Mouse (Mus musculus): ENCODE data around the gene Trpm8.

The Trpm8 gene

DNA sequence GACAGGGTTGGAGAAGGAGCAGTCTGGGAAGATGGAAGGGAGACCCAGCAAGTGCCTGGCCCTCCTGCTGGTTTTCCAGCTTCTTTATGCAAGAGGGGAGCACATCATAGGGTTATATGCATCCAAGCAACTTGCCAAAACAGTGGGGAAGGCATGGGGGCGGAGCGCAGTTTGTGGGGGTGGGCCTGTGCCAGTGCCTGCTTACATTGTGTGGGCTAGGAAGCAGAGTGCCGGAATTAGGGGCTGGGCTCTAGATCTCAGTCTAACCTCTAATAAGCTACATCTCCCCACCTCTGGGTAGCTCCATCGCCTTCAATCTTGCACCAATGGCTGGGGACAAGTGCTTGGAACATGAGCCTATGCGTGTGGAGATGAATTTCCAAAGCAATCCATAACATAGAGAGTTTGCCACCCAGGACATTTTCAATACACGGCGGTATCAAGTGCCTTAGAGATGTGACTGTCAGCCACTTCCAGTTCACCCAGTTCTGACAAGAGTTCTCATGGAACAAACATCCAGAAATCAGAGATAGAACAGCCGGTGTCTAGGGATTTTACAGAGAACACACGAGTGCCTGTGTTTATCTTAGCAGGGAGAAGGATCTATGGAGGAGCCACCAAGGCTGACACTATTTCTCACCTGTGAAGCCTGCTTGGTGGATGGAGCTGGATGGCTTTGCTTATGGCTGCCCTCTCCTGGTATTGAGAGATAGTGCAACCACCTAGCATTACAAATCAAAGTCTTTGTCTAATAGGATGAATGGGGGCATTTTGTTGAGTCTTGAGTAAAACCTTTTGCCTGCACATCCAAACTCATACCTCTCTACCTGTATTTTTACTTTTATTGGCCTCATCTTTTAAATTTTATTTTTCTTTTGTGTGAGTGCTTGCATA lies 23.9 kb downstream of the Trpm8 start:
- peak; percentile 19 for DNase-seq (ENCODE audit: extremely low spot score, low spot score)

DNA sequence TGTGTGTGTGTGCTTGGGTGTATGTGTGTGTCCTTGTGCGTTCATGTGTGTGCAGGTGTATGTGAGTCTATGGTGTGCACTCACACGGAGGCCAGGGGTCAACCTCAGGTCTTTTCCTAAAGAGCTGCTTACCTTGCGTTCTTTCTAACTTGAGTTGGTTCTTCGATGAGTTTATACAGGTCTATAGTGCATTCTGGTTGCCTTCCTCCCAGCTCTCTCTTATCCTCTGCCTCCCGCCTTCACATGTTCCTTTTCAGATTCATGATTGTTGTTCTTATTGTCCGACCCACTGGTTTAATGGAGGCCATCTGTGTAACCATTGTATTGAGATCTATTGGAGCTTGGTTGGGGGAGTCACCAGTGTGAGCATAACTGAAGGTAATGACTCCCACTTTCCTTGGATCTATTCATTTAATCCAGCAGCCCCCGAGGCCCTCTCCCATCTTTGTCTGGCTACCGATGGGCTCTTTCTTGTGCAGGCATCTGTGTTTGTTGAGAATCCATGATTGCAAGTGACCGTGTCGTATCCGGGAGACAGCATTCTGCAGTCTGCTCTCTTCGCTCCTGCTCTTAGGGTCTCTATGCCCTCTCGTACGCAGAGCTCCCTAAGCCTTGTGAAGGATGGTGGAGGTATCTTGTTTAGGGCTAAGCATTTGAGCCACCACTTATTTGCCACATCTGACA lies 24.7 kb downstream of the Trpm8 start:
- peak; percentile 13 for DNase-seq (ENCODE audit: extremely low spot score, low spot score)

DNA sequence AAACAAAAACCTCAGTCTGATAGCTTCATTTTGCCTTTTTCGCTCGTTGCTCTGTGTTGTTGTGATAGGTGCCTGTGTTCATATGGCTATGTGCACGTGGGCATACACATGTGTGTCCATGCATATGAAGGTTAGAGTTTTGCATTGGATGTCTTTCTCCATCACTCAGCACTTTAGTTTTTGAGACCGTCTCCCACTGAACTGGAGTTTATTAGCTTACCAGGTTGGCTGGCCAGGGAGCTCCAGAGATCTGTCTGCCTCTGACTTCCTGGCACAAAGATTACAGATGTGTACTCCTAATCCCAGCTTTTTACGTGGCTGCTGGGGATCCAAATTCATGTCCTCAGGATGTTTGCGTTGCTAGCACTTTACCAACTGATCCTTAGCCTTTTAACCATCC lies 26.3 kb downstream of the Trpm8 start:
- DNase-seq (ENCODE audit: extremely low spot score, low spot score), result peak; percentile 13

DNA sequence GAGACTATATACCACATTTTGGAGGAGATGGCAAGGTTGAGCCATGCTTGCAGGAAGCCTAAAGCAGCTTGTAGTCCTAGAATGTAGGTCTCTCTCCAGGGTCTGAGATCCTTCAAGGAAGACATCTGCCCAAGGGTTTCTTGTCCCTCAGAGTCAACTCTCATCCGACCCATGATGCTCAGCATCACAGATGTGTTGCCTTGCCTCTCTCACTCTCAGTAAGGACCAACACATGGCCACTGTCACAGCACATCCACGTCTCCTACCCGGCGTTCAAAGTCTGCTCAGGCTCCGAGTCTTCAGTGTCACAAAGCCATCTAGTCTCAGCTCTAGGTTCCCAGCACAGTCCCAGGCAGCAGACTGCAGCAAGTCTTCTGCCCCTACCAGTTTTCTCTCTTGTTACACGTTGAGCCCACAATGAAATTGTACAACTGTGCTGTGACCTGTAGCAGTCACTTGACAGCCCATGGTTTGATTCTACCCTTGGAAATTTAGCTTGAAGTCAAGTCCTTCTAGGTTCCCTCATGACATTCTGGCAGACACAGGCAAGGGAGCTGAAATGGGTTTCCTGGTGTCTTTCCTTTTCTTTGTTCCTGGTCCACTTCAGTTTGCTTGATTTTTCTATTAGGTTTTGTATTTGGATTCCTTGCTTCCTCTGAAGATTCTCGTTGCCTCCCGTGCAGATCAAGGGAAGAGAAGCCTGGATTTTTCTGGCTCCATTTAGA lies 27.0 kb downstream of the Trpm8 start:
- DNase-seq (ENCODE audit: extremely low spot score, low spot score), result peak; percentile 15

DNA sequence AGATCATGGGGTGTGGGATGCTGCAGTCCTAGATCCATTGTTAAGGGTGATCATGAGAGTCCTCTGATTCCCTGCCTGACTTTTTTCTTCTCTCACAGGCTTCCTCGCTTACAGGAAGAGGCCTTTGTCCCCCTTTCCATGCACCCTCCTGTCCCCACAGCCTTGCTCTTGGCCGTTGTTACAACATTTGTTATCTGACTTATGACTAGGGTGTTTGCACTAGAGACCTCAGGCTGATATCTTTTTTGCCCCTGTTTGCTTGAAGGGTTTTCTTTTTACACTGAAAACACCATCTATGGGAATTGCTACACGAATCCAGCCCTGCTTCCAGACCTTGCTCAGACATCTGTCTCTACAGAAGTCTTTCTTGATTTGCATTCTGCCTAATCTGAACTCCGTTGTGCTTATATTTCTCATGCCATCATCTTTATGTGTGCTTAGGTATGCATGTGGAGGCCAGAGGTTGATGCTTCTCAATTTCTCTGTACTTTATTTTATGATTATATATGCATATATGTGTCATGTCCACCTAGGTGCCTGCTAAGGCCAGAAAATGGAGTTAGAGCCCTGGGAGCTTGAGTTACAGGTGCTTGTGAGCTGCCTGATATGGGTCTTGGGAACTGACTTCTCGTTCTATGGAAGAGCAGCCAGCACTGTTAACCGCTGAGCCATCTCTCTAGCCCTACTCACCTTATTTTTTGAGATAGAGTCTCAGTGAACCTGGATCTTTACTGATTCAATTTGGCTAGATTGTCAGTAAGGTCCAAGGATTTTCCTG lies 27.7 kb downstream of the Trpm8 start:
- DNase-seq (ENCODE audit: extremely low spot score, low spot score), result peak; percentile 16

DNA sequence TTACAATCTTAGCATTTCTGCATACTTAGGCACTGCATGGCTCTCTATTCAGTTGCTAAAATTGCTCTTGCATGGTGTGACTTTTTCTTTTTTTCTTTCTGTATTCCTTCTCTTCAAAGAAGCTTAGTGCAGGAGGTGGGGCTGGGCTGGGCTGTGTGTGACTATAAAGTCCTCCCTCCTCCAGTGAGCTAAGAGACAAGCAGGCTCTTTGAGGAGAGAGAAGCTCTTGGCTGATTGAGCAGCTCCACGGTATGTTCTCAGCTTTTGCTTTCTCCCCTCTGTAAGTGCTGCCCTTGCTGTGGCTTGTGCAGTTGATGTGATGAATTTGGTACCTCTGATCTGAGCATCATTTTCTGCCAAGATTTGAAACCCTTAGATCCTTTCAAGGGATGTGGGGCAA lies 29.1 kb downstream of the Trpm8 start:
- peak; percentile 15 for DNase-seq (ENCODE audit: extremely low spot score, low spot score)

DNA sequence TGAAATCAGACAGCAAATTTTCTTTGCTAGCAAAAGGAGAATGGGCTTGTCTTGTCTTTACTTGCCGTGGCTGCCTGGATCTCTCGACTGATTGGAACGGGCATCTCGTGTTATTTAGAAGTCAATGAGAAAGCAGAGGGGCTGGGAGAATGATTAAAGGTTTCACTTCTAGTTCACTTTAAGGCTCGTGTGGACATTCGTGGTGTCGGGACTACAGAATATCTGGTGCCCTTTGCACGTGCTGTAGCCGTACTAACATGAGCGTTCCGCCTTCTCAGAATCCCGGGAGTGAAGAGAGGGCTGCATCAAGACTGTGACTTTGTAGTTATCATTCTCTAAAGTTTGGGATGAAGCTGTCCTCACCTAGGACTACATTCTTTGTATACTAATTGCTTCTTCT lies 29.7 kb downstream of the Trpm8 start:
- DNase-seq (ENCODE audit: extremely low spot score, low spot score), result no peak

DNA sequence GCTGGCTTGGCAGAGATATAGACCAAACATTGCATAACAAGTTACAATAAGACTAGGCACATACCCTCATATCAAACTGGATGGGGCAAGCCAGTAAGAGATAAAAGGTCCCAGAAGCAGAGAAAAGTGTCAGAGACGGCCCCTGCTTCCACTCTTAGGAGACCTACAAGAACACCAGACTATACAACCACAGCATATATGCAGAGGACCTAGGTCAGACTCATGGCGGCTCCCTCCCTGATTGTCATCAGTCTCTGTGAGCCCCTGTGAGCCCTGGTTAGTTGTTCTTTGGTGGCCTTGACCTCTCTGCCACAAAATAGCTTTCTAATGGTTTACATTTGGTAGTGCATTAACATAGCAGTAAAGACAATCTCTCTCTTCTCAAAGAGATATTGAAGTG lies 31.6 kb downstream of the Trpm8 start:
- DNase-seq (ENCODE audit: extremely low spot score, low spot score), result no peak

DNA sequence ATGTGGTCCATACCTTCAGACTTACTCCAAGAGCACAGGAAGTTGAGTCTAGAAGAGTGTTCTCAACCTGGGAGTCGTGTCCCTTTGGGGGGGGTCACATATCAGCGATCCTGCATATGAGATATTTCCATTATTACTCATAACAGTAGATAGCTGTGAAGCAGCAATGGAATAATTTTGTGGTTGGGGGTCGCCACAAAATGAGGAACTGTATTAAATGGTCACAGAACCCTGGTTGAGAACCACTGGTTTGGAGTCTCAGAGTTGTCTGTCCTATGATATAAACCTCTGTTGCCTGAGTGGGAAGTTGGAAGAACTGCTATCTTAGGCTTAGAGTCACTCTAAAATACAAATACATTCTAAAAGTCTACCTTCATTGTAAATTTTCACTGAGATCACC lies 32.4 kb downstream of the Trpm8 start:
- no peak for DNase-seq (ENCODE audit: extremely low spot score, low spot score)

DNA sequence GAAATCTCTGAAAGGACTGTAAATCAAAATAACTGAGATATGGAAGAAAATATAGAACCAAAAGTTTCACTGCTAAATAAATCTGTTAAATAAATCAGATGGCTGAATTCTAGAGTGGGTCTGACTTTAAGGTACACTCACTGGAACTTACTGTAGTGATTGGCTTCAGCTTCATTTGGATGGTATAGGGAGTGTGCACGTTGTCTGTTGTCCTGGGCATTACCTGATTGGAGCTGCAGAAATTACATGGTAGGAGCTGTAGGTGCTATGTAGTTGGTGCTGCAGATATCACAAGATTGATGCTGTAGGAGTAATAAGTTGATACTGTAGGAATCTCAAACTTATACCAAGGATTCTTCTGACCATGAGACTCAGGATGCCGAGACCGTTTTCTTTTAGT lies 32.9 kb downstream of the Trpm8 start:
- no peak for DNase-seq (ENCODE audit: extremely low spot score, low spot score)

DNA sequence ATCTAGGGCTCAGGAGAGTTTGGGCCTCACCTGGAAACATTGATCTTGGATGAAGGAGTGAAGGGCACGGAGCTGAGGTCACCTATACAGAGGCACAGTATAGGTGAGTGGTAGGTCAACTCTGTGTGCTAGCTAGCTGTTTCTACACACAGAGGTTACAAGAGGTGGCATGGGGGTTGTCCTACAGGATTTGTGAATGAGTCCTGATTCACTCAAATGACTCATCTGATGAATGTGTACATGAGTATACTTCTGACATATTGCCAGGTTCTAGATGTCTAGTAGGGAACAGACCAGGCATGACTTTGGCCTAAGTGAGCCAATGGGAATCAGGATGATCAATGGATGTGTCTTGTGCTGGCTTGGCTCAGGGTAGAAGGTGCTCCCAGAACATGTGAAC lies 39.8 kb downstream of the Trpm8 start:
- DNase-seq (ENCODE audit: extremely low spot score, low spot score), result no peak

DNA sequence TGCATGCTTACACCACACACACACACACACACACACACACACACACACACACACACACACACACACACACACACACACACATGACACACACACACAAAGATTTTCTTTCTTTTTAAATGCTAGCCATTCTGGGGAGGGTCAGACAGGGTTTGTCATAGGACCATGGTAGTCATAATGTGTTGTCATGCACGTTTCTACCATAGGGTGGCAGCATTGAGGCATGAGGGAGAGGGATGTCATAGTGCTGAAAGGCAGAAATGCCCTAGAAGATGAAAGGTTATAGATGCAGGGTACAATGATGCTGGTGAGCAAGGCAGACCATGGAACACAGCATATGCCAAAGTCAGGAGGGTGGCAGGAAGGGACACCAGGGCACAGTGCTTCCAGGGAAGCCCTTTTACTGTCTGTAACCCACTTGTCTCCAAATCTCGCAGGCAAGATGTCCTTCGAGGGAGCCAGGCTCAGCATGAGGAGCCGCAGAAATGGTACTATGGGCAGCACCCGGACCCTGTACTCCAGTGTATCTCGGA lies 41.1 kb downstream of the Trpm8 start:
- DNase-seq (ENCODE audit: extremely low spot score, low spot score), result peak; percentile 59

DNA sequence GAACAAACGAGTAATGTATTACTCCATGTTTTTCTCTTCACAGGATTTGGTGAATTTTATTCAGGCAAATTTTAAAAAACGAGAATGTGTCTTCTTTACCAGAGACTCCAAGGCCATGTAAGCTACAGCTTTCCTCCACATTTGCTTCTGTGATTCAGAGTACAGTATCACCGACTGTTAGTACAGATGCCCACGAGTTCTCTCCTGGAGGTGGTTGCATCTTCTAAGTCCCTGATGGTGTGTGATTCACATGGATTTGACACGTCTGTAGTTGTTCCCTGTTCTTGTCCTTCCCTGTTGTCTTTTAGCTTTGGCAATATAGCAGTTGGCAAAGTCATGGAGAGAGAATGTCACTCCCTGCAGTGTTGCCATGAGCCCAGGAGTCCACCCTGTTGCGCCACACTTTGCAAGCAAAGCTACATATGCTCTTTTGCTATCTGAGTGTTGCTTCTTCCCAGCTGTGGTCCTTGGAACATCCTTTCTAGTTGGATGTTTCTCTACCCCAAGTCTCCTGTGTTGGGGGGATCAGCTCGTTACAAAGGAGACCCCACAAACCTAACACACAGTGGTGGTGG lies 43.4 kb downstream of the Trpm8 start:
- no peak for DNase-seq (ENCODE audit: extremely low spot score, low spot score)

DNA sequence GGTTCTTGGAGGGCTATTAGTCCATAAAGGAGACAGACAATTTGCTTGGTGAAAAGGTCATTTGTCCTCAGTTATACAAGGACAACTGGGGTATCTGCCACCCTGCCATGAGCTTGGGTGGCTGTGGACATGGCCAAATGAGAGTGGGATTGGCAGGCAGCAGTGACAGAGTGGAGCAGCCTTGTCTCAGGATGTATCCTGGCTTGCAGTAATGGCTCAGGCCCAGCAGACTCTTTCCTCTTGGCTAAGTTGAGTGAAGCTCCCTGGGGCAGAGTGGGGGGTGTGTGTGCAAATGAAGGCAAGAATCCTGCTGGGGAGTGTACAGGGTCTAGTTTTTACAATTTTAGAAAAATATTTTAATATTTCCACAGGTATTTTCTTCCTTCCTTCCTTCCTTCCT lies 44.7 kb downstream of the Trpm8 start:
- no peak for DNase-seq (ENCODE audit: extremely low spot score, low spot score)

DNA sequence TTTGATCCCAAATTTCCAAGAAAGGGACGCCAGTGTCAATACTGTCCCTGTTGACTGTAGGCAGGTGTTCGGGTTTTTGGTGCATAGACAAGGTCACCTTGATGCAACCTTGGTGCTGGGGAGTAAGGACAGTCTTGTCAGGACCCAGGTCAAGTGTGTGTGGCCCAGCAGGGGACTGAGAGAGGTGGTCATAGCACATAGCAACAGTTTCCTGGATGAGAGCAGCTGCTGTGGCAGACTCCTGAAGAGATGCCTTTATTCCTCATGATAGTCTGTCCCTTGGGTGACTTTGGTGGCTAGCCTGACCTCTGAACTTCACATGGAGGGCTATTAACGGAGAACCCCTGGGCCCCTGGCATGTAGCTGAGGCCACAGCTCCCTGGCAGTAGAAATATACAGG lies 45.6 kb downstream of the Trpm8 start:
- DNase-seq (ENCODE audit: extremely low spot score, low spot score), result no peak

DNA sequence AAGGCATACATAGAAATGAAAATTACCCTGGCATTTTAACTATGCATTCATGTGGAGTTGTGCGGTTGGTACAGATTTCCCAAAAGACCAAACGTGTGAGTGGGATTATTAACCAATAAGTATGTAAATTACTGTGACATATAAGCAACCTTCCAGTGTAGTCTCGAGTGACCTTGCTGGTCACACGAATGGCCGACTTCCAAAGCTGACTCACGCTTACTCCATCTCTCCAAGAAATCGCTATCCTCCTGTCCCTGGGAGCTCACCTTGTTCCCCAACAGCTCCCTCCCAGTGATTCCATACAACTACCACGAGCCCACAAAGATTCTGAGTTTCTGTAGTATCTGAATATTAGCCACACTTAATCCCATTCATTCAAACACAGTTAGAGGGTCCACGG lies 62.0 kb downstream of the Trpm8 start:
- no peak for DNase-seq (ENCODE audit: extremely low spot score, low spot score)

DNA sequence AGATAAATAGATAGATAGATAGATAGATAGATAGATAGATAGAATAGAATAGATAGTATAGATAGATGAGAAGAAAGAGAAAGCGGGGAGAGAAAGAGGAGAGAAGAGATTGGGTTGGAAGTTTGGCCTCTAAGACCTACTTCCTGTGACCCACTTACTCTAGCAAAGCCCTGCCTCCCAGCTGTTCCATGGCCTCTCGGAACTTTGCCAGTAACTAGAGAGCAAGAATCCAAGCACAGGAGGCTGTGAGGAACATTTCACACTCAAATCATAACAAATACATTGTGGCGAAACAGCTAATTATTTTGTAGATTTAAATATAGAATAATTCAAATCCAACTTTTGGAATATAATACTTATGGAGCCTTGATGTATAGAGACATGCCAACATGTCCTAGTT lies 65.2 kb downstream of the Trpm8 start:
- no peak for DNase-seq (ENCODE audit: extremely low spot score, low spot score)

DNA sequence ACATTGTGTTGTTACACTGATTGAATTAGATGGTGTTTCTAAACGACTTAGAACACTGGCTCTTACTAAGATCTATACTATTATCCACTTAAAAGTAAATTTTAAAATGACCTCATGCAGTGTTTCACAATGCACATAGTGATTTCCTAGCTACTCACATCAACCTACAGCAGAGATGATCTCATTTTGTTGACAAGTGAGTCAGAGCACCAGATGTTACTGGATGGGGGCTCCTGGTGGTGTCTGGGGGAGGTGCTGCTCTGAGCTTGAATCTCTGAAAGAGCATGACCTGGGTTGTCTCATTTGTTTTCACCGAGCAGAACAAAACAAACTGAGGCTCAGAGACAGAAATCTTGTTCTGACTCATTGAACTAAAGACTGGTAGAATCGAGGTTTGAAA lies 68.1 kb downstream of the Trpm8 start:
- no peak for DNase-seq (ENCODE audit: extremely low spot score, low spot score)

DNA sequence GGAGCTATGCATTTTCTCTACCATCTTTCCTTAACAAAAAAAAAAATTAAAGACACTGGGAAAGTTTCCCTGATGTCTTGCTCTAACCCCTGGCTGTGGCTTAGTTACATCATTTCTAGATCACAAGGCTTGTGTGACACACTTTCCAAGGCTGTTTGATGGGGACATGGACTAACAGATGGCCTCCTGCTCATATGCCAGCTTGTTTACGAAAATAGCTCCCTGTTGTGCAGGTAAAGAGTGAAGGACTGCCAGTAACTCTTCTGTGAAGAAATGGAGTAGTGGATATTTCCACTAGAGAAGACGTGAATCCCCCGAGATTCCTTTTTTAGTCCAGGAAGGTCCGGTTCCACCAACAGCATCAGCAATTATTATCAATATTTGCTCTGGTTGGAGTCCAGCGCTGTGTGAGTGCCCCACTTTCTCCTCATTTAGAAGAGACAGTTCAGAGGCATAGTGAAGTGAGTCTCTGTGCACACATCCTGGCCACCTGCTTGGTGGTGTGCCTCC lies 71.1 kb downstream of the Trpm8 start:
- DNase-seq (ENCODE audit: extremely low spot score, low spot score), result no peak

DNA sequence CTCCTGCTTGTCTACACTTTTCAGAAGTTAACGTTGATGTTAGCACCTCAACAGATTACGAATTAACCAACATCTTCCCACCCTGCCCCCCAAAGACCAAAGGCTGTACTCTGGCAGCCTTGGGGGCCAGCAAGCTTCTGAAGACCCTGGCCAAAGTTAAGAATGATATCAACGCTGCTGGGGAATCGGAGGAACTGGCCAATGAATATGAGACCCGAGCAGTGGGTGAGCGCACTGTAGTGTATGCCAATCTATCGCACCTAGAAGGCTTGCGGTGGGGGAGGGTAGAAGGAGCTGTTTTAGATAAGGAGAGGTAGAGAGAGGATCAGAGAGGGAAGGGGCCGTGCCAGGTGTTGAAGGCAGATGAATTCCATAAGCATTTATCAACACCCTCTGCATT lies 73.3 kb downstream of the Trpm8 start:
- DNase-seq (ENCODE audit: extremely low spot score, low spot score), result no peak

DNA sequence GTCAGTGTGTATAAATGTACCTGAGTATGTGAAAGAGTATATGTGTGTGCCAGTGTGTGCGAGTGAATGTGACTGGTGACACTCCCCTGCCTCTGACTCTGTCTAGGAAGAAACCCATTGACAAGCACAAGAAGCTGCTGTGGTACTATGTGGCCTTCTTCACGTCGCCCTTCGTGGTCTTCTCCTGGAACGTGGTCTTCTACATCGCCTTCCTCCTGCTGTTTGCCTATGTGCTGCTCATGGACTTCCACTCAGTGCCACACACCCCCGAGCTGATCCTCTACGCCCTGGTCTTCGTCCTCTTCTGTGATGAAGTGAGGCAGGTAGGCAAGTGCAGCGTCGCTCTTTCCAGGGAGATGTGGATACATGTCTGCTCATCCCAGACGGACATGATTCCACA lies 77.6 kb downstream of the Trpm8 start:
- no peak for DNase-seq (ENCODE audit: extremely low spot score, low spot score)

Measured in neural tube, embryonic 10.5 days (tissue).